ENCODE assay signal across 9 mouse cellular contexts in genomic region chr2:157559440-157559839, GRCm38 (mm10). TPM values are rescaled to one million over a fixed set of nuclear protein-coding genes. Genes with fewer than 3 reads are reported as not detected.
A peak's percentile ranks its signal among the peaks of the same experiment; 100 is the strongest.
DNase-seq lines count a peak whose midpoint lies in the region; ATAC-seq and TF ChIP-seq lines count a peak whose summit lies in the region.
"Had no signal": no experiment of that assay in that cellular context is flagged by ENCODE, and none has a peak within 500 bp of the region (broad histone marks: within the 10 kb centered on the region; RNA-seq: fewer than 3 reads in every experiment).

No protein-coding gene starts in this region.

- peak; percentile 53 for TF ChIP-seq CTCF in layer of hippocampus, adult 2 months (conservative IDR thresholded peaks at IDR 0.05)
- TF ChIP-seq CTCF in intestine, postnatal 0 days (IDR thresholded peaks at IDR 0.05; ENCODE audit: low read depth): peak; percentile 36

- peaks cover 58% of the 10 kb centered on the region for H3K4me1 ChIP-seq in embryonic facial prominence, embryonic 13.5 days
- no peaks in the 10 kb centered on the region for H3K4me1 ChIP-seq in intestine, postnatal 0 days (replicated peaks; ENCODE audit: control insufficient read depth, insufficient read depth, low read length)
- H3K4me1 ChIP-seq in neural tube, embryonic 15.5 days: peaks cover 52% of the 10 kb centered on the region

- peak overlapping the region; percentile 59 for H3K4me3 ChIP-seq in layer of hippocampus, adult 2 months
- peak overlapping the region; percentile 54 for H3K4me3 ChIP-seq in embryonic facial prominence, embryonic 13.5 days
- H3K4me3 ChIP-seq in intestine, postnatal 0 days (ENCODE audit: low read depth, low read length): peak overlapping the region; percentile 34
- peak overlapping the region; percentile 49 for H3K4me3 ChIP-seq in neural tube, embryonic 15.5 days (replicated peaks)

- peak overlapping the region; percentile 77 for H3K27ac ChIP-seq in layer of hippocampus, adult 2 months
- peak overlapping the region; percentile 76 for H3K27ac ChIP-seq in embryonic facial prominence, embryonic 13.5 days
- H3K27ac ChIP-seq in intestine, postnatal 0 days (ENCODE audit: low read depth, low read length): no peak overlapping the region
- H3K27ac ChIP-seq in neural tube, embryonic 15.5 days (replicated peaks): peak overlapping the region; percentile 87

- 51% methylated on average over 19 of the region's 19 CpGs for WGBS in embryonic facial prominence, embryonic 13.5 days
- WGBS in intestine, postnatal 0 days: 64% methylated on average over 19 of the region's 19 CpGs
- WGBS in neural tube, embryonic 15.5 days: 45% methylated on average over 19 of the region's 19 CpGs

- no peak for DNase-seq in layer of hippocampus, adult 2 months (ENCODE audit: low spot score in 2 of 2)
- DNase-seq in layer of hippocampus, adult 9-10 months (ENCODE audit: low spot score): no peak
- DNase-seq in frontal cortex, adult 2 months (ENCODE audit: extremely low spot score in 1 of 2, low spot score in 1 of 2): no peak
- DNase-seq in ovary, postnatal 10 days (ENCODE audit: low spot score): no peak
- no peak for DNase-seq in frontal cortex, postnatal 36 days (ENCODE audit: low spot score in 2 of 2)

- no peaks in the 10 kb centered on the region for H3K27me3 ChIP-seq in embryonic facial prominence, embryonic 13.5 days
- no peaks in the 10 kb centered on the region for H3K27me3 ChIP-seq in intestine, postnatal 0 days (replicated peaks; ENCODE audit: control insufficient read depth, insufficient read depth, low read length)
- H3K27me3 ChIP-seq in neural tube, embryonic 15.5 days (replicated peaks): no peaks in the 10 kb centered on the region
- H3K27me3 ChIP-seq: Patski had no signal

- no peak for ATAC-seq in embryonic facial prominence, embryonic 13.5 days (ENCODE audit: insufficient number of reproducible peaks, insufficient read depth, low FRiP score, low TSS enrichment, low read depth)
- no peak for ATAC-seq in intestine, postnatal 0 days
- ATAC-seq in neural tube, embryonic 15.5 days (ENCODE audit: low FRiP score): no peak
- ATAC-seq: Patski had no signal

- H3K9ac ChIP-seq in embryonic facial prominence, embryonic 13.5 days: peak overlapping the region; percentile 76
- H3K9ac ChIP-seq in intestine, postnatal 0 days (ENCODE audit: low read depth, low read length): no peak overlapping the region
- peak overlapping the region; percentile 59 for H3K9ac ChIP-seq in neural tube, embryonic 15.5 days (replicated peaks)

- H3K36me3 ChIP-seq in embryonic facial prominence, embryonic 13.5 days: peaks cover 82% of the 10 kb centered on the region
- H3K36me3 ChIP-seq in intestine, postnatal 0 days (ENCODE audit: control insufficient read depth, insufficient read depth): peaks cover 18% of the 10 kb centered on the region; the same call in 1 of the 2 replicates
- H3K36me3 ChIP-seq in neural tube, embryonic 15.5 days: peaks cover 55% of the 10 kb centered on the region

- peaks cover 55% of the 10 kb centered on the region for H3K9me3 ChIP-seq in embryonic facial prominence, embryonic 13.5 days
- H3K9me3 ChIP-seq in intestine, postnatal 0 days (ENCODE audit: control insufficient read depth): peaks cover 8% of the 10 kb centered on the region; the same call in 1 of the 2 replicates
- H3K9me3 ChIP-seq in neural tube, embryonic 15.5 days (replicated peaks): peaks cover 7% of the 10 kb centered on the region

- H3K4me2 ChIP-seq in embryonic facial prominence, embryonic 13.5 days: peak overlapping the region; percentile 68
- H3K4me2 ChIP-seq in intestine, postnatal 0 days (replicated peaks; ENCODE audit: low read depth): peak overlapping the region; percentile 66
- H3K4me2 ChIP-seq in neural tube, embryonic 15.5 days: peak overlapping the region; percentile 63

RNA-seq across cellular contexts. Expression of gene Nnat, which starts 0.4 kb away (rescaled TPM):
- 100 to 1,000 TPM; 437 to 558 TPM for total RNA-seq in layer of hippocampus, adult 2 months (2021)
- polyA plus RNA-seq in embryonic facial prominence, embryonic 13.5 days (2015; fragmentation: Nextera tagmentation; extraction: Ambion mirVana): 732 and 923 TPM in 2 replicates
- polyA plus RNA-seq in intestine, postnatal 0 days (2015; fragmentation: Nextera tagmentation; extraction: Ambion mirVana): 98.2 and 111 TPM in 2 replicates
- polyA plus RNA-seq in neural tube, embryonic 15.5 days (2015; fragmentation: Nextera tagmentation; extraction: Ambion mirVana): 3,438 and 4,597 TPM in 2 replicates
- polyA plus RNA-seq in frontal cortex, adult 2 months (2012; rRNA removed): 370 and 428 TPM in 2 replicates

RNA-seq across cellular contexts. Expression of gene Blcap, which starts 11.6 kb away (rescaled TPM):
- total RNA-seq in layer of hippocampus, adult 2 months (2021): 100 to 1,000 TPM; 131 to 139 TPM
- 66.7 and 68.7 TPM in 2 replicates for polyA plus RNA-seq in embryonic facial prominence, embryonic 13.5 days (2015; fragmentation: Nextera tagmentation; extraction: Ambion mirVana)
- 29.7 and 31.5 TPM in 2 replicates for polyA plus RNA-seq in intestine, postnatal 0 days (2015; fragmentation: Nextera tagmentation; extraction: Ambion mirVana)
- polyA plus RNA-seq in neural tube, embryonic 15.5 days (2015; fragmentation: Nextera tagmentation; extraction: Ambion mirVana): 201 and 225 TPM in 2 replicates
- 107 and 113 TPM in 2 replicates for polyA plus RNA-seq in frontal cortex, adult 2 months (2012; rRNA removed)
